Mouse (Mus musculus) lung, postnatal 4 days (tissue): ENCODE results near the gene Vkorc1l1.
A peak's percentile ranks its signal among the peaks of the same experiment; 100 is the strongest.
"Not testable (repeated sequence)": the region's sequence is repeated elsewhere in the genome, so short reads cannot be mapped to it uniquely, and the experiment has no call there.

ENCODE experiments used
- DNase-seq, 2 experiments: peaks; one replicate each; pipeline ENCODE4 v3.0.0; 2021

The Vkorc1l1 gene

GRCm38 (mm10) chr5:129941495-129942045 is at the start of gene Vkorc1l1:
Vkorc1l1 (plus strand) TSS chr5:129941970.
- DNase-seq: peak; percentile 98 to 99

GRCm38 (mm10) chr5:129895198-129896088 is 46.3 kb upstream of the Vkorc1l1 start, which contains the start of gene Zbed5:
Zbed5 (plus strand) TSS chr5:129895723.
- peak; percentile 90 to 91 for DNase-seq

GRCm38 (mm10) chr5:129898449-129898848 is 43.3 kb upstream of the Vkorc1l1 start, which contains the start of gene Phkg1:
Phkg1 (minus strand) TSS chr5:129898549.
- DNase-seq: no peak

GRCm38 (mm10) chr5:129907775-129908174 is 34.0 kb upstream of the Vkorc1l1 start:
- DNase-seq: no peak

GRCm38 (mm10) chr5:129908242-129908965 is 33.4 kb upstream of the Vkorc1l1 start, which contains the start of gene Nupr1l:
Nupr1l (plus strand) TSS chr5:129908540.
- peak; percentile 91 to 93 for DNase-seq

- no peak for DNase-seq
Observed at GRCm38 (mm10) chr5:129909147-129909546, 32.6 kb upstream of the Vkorc1l1 start.

- DNase-seq: no peak
Observed at GRCm38 (mm10) chr5:129909591-129909990, 32.2 kb upstream of the Vkorc1l1 start.

GRCm38 (mm10) chr5:129914024-129914423 is 27.7 kb upstream of the Vkorc1l1 start:
- peak in 1 of 2 experiments; percentile 16 for DNase-seq

- DNase-seq: not testable (repeated sequence)
Observed at GRCm38 (mm10) chr5:129915491-129915890, 26.3 kb upstream of the Vkorc1l1 start.

GRCm38 (mm10) chr5:129918065-129918651 is 23.6 kb upstream of the Vkorc1l1 start:
- DNase-seq: no peak

GRCm38 (mm10) chr5:129918752-129919151 is 23.0 kb upstream of the Vkorc1l1 start:
- no peak for DNase-seq

GRCm38 (mm10) chr5:129919320-129919719 is 22.4 kb upstream of the Vkorc1l1 start:
- DNase-seq: no peak

- DNase-seq: no peak
Observed at GRCm38 (mm10) chr5:129921972-129922371, 19.8 kb upstream of the Vkorc1l1 start.

GRCm38 (mm10) chr5:129924820-129925452 is 16.8 kb upstream of the Vkorc1l1 start:
- DNase-seq: no peak

GRCm38 (mm10) chr5:129925933-129926332 is 15.8 kb upstream of the Vkorc1l1 start:
- DNase-seq: no peak

GRCm38 (mm10) chr5:129929924-129930855 is 11.6 kb upstream of the Vkorc1l1 start:
- peak; percentile 54 to 67 for DNase-seq

- no peak for DNase-seq
Observed at GRCm38 (mm10) chr5:129936941-129937340, 4.8 kb upstream of the Vkorc1l1 start.

GRCm38 (mm10) chr5:129940281-129940680 is 1.5 kb upstream of the Vkorc1l1 start:
- DNase-seq: no peak

- DNase-seq: no peak
Observed at GRCm38 (mm10) chr5:129940736-129941494, 855 bp upstream of the Vkorc1l1 start.
